Mouse (Mus musculus) ES-Bruce4 (cell line): ENCODE results near the gene Sh3bp2.

ENCODE experiments used
- CTCF ChIP-seq: IDR thresholded peaks from one replicate; pipeline ENCODE4 v1.8.1; 2011; ENCODE audit warnings: low read depth, low read length
- POLR2A ChIP-seq: IDR thresholded peaks from one replicate; pipeline ENCODE4 v1.8.1; 2011; ENCODE audit warnings: low read length; ENCODE audit not compliant: insufficient read depth

- TF ChIP-seq CTCF (no peak), POLR2A (no peak)
Observed at GRCm38 (mm10) chr5:34607100-34607880, 81.7 kb downstream of the Sh3bp2 start.
